Mouse (Mus musculus): ENCODE data around the gene Mfng. TPM values are rescaled to one million over a fixed set of nuclear protein-coding genes. Genes with fewer than 3 reads are reported as not detected.

The Mfng gene
- polyA plus RNA-seq, 1 experiment from 2014 or later = 7.2 TPM

DNA sequence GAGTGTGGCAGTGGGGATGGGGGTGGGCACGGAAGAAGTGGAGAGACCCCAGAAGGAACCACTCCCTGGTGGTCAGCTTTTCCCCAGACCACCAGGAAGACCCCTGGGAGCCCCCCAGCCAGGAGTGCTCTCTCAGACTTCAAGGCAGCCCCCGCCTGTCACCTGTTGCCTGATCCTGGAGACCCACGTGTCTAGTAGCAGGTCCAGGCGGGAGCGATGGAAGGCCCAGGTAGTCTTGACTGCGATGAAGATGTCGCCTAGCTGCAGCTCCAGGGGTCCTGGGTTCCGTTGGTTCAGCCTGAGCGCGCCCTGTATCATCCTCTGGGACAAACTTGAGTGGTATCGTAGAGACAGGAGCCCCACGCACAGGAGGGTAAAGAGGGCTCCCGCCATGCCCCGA, 419 bp downstream of the Mfng start:
- Histone ChIP-seq H3K4me2 (peak overlapping the region; percentile 79), H3K9ac (peak overlapping the region; percentile 71), H3K4me1 (replicated peaks) (peaks cover 32% of the 10 kb centered on the region), H3K4me3 (replicated peaks) (peak overlapping the region; percentile 55), H3K9me3 (replicated peaks) (peaks cover 8% of the 10 kb centered on the region), H3K36me3 (peaks cover 18% of the 10 kb centered on the region), H3K27ac (peak overlapping the region; percentile 29; the same call in 1 of the 2 replicates), H3K27me3 (no peaks in the 10 kb centered on the region)
- ATAC-seq (ENCODE audit: low read depth) = peak; percentile 14; the same call in 1 of the 2 replicates
- DNase-seq = no peak
- WGBS (ENCODE audit: insufficient replicate concordance) = 10% methylated on average over 14 of the region's 14 CpGs

GRCm38 (mm10) chr15:78772368-78772763, 909 bp downstream of the Mfng start:
- Histone ChIP-seq H3K4me2 (peak overlapping the region; percentile 79), H3K27ac (0 out of 2 replicates have a peak overlapping the region, but pooled peaks have one; percentile 36), H3K36me3 (peaks cover 18% of the 10 kb centered on the region), H3K4me3 (replicated peaks) (peak overlapping the region; percentile 55), H3K4me1 (replicated peaks) (peaks cover 32% of the 10 kb centered on the region), H3K9ac (peak overlapping the region; percentile 71; the same call in 1 of the 2 replicates), H3K9me3 (replicated peaks) (peaks cover 8% of the 10 kb centered on the region), H3K27me3 (no peaks in the 10 kb centered on the region)
- peak; percentile 35; the same call in 1 of the 2 replicates for ATAC-seq (ENCODE audit: low read depth)
- no peak for DNase-seq
- 6% methylated on average over 4 of the region's 4 CpGs for WGBS (ENCODE audit: insufficient replicate concordance)

DNA sequence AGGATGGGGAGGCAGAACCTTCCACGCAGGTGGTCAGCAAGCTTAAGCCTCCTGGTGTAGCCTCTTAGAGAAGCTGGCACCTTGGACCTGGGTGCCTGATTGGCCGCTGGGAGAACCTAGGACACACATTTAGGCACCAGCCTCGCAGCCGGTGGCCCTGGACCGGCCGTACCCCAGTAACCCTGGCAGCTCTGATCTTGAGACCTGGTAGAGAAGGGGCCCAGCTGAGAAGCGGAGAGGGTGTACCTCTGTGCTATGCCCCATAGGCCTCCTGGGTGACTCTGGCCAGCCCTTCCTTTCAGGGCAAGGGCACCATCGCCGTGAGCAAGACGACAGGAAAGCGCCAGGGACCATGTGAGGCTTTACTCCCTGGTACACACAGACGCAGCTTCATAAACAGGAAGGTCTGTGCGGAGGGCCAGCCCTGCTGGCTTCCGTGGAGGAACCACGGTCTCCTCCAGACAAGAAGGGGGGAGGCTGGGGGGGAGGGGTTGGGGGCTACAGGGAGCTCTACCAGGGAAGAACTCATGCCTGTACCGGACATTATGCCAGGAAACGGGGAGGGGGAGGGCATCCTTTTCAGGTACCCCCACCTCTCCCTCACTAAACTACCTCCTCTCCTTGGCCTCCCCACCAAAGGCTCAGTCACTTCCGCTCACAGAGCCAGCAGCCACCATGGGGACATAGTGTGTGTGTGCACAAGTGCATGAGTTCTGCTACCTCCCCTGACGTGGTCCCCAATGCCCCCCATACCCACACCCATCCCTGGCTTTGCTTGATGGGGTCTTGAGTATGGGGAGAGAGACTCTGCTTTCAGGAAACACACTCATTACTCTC, 1.5 kb downstream of the Mfng start:
- 23% methylated on average over 19 of the region's 19 CpGs for WGBS (ENCODE audit: insufficient replicate concordance)
- Histone ChIP-seq H3K9ac (peak overlapping the region; percentile 71; the same call in 1 of the 2 replicates), H3K27ac (0 out of 2 replicates have a peak overlapping the region, but pooled peaks have one; percentile 36), H3K9me3 (replicated peaks) (peaks cover 8% of the 10 kb centered on the region), H3K36me3 (peaks cover 18% of the 10 kb centered on the region), H3K4me3 (replicated peaks) (peak overlapping the region; percentile 55), H3K4me1 (replicated peaks) (peaks cover 32% of the 10 kb centered on the region), H3K27me3 (no peaks in the 10 kb centered on the region), H3K4me2 (peak overlapping the region; percentile 79)
- DNase-seq = no peak
- ATAC-seq (ENCODE audit: low read depth) = peak; percentile 27; the same call in 1 of the 2 replicates

GRCm38 (mm10) chr15:78770983-78771355, 2.3 kb downstream of the Mfng start:
- H3K9me3 ChIP-seq (replicated peaks) = peaks cover 8% of the 10 kb centered on the region
- peaks cover 11% of the 10 kb centered on the region for H3K36me3 ChIP-seq
- WGBS (ENCODE audit: insufficient replicate concordance) = 53% methylated on average over 5 of the region's 5 CpGs
- H3K27me3 ChIP-seq = no peaks in the 10 kb centered on the region
- H3K4me1 ChIP-seq (replicated peaks) = peaks cover 32% of the 10 kb centered on the region
- H3K4me3 ChIP-seq (replicated peaks) = 0 out of 2 replicates have a peak overlapping the region, but pooled peaks have one; percentile 55
- DNase-seq (no peak), ATAC-seq (ENCODE audit: low read depth) (no peak)
- peak overlapping the region; percentile 79 for H3K4me2 ChIP-seq
- H3K9ac ChIP-seq = no peak overlapping the region
- no peak overlapping the region for H3K27ac ChIP-seq

DNA sequence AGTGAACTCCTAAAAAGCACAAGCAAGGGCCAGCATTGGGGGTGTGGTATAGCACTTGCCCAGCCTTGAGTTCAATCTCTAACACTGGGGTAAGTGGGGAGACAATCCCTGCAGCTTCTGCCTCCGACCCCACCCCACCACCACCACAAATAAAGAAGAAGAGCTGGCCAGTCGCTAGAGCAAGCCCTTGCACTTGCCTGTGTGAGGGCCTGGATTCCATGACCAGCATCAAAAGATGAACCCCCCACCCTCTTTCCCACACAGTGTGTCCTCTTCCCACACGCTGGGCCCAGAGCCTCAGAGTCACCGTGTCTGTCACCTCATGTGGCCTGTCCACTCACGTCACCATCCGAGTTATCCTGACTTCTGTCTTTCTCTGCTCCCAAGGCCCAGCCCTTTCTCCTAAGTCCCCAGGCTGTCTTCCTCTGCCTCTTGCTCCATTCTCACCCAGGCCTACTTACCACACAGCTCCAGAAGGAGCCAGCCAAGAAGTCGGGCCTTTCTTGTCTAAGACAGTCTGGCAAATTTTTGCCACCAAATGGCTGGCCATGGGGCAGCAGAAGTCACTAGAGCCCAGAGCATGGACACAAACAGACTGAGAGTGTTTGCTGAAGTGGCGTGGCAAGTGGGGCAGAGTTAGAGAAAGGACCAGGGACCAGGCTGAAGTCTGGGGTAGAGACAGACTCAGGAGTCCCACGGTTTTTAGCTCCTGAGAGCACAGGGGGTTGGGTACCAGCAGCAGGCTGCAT, 2.9 kb downstream of the Mfng start:
- Histone ChIP-seq H3K4me2 (peak overlapping the region; percentile 79), H3K27ac (no peak overlapping the region), H3K27me3 (no peaks in the 10 kb centered on the region), H3K4me3 (replicated peaks) (no peak overlapping the region), H3K9ac (no peak overlapping the region), H3K4me1 (replicated peaks) (peaks cover 32% of the 10 kb centered on the region), H3K36me3 (peaks cover 8% of the 10 kb centered on the region), H3K9me3 (replicated peaks) (peaks cover 8% of the 10 kb centered on the region)
- WGBS (ENCODE audit: insufficient replicate concordance) = 61% methylated on average over 9 of the region's 9 CpGs
- no peak for ATAC-seq (ENCODE audit: low read depth)
- DNase-seq = no peak

GRCm38 (mm10) chr15:78769064-78769463, 4.2 kb downstream of the Mfng start:
- Histone ChIP-seq H3K4me1 (replicated peaks) (peaks cover 32% of the 10 kb centered on the region), H3K4me2 (no peak overlapping the region), H3K27ac (no peak overlapping the region), H3K4me3 (replicated peaks) (no peak overlapping the region), H3K9ac (no peak overlapping the region), H3K36me3 (peaks cover 8% of the 10 kb centered on the region), H3K27me3 (no peaks in the 10 kb centered on the region), H3K9me3 (replicated peaks) (peaks cover 8% of the 10 kb centered on the region)
- DNase-seq (no peak), ATAC-seq (ENCODE audit: low read depth) (no peak)
- 71% methylated on average over 4 of the region's 4 CpGs for WGBS (ENCODE audit: insufficient replicate concordance)

GRCm38 (mm10) chr15:78763704-78764103, 9.6 kb downstream of the Mfng start:
- H3K27ac ChIP-seq = no peak overlapping the region
- no peaks in the 10 kb centered on the region for H3K27me3 ChIP-seq
- no peak overlapping the region for H3K9ac ChIP-seq
- 84% methylated on average over 5 of the region's 5 CpGs for WGBS (ENCODE audit: insufficient replicate concordance)
- no peak for DNase-seq
- H3K9me3 ChIP-seq (replicated peaks) = no peaks in the 10 kb centered on the region
- H3K4me2 ChIP-seq = no peak overlapping the region
- peaks cover 3% of the 10 kb centered on the region; the same call in 1 of the 2 replicates for H3K36me3 ChIP-seq
- ATAC-seq (ENCODE audit: low read depth) = no peak
- H3K4me1 ChIP-seq (replicated peaks) = peaks cover 6% of the 10 kb centered on the region; the same call in 1 of the 2 replicates
- H3K4me3 ChIP-seq (replicated peaks) = no peak overlapping the region

GRCm38 (mm10) chr15:78763210-78763609, 10.1 kb downstream of the Mfng start:
- H3K27me3 ChIP-seq = no peaks in the 10 kb centered on the region
- H3K9me3 ChIP-seq (replicated peaks) = no peaks in the 10 kb centered on the region
- no peak overlapping the region for H3K4me3 ChIP-seq (replicated peaks)
- ATAC-seq (ENCODE audit: low read depth) (no peak), DNase-seq (no peak)
- H3K4me1 ChIP-seq (replicated peaks) = peaks cover 6% of the 10 kb centered on the region; the same call in 1 of the 2 replicates
- H3K9ac ChIP-seq = no peak overlapping the region
- no peak overlapping the region for H3K27ac ChIP-seq
- no peaks in the 10 kb centered on the region for H3K36me3 ChIP-seq
- WGBS (ENCODE audit: insufficient replicate concordance) = 58% methylated on average over 9 of the region's 10 CpGs
- H3K4me2 ChIP-seq = no peak overlapping the region

DNA sequence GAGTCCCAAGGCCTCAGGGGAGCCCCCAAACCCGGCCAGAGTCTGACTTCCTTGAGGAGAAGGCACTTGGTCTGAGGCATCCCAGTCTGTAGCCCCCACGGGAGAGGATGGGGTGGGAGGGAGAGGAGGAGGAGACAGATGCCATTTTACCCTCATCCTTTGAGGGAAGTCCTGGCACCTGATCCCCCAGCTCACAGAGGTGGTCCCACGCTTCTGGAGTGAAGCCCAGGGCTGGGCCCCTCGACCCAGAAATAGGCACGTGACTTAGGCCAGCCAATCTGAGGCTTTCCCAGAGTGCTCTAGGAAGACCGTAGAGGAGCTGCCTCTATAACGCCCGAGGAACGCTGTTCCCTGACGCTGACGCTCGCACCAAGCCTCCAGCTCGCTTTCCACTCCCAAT, 12.2 kb downstream of the Mfng start:
- 68% methylated on average over 13 of the region's 13 CpGs for WGBS (ENCODE audit: insufficient replicate concordance)
- no peak for ATAC-seq (ENCODE audit: low read depth)

GRCm38 (mm10) chr15:78758132-78758531, 15.1 kb downstream of the Mfng start:
- no peak for DNase-seq
- no peak overlapping the region for H3K4me2 ChIP-seq
- H3K4me3 ChIP-seq (replicated peaks) = no peak overlapping the region
- no peak overlapping the region for H3K27ac ChIP-seq
- no peak overlapping the region for H3K9ac ChIP-seq
- H3K4me1 ChIP-seq (replicated peaks) = no peaks in the 10 kb centered on the region
- no peaks in the 10 kb centered on the region for H3K9me3 ChIP-seq (replicated peaks)
- no peaks in the 10 kb centered on the region for H3K36me3 ChIP-seq
- 75% methylated on average over 6 of the region's 6 CpGs for WGBS (ENCODE audit: insufficient replicate concordance)
- ATAC-seq (ENCODE audit: low read depth) = no peak
- H3K27me3 ChIP-seq = no peaks in the 10 kb centered on the region

More for the DNA sequence above, 12.2 kb downstream of the Mfng start:
- H3K9ac ChIP-seq = no peak overlapping the region
- H3K4me3 ChIP-seq (replicated peaks) = no peak overlapping the region
- peaks cover 6% of the 10 kb centered on the region; the same call in 1 of the 2 replicates for H3K4me1 ChIP-seq (replicated peaks)
- no peaks in the 10 kb centered on the region for H3K36me3 ChIP-seq
- no peaks in the 10 kb centered on the region for H3K9me3 ChIP-seq (replicated peaks)
- DNase-seq = no peak
- H3K27me3 ChIP-seq = no peaks in the 10 kb centered on the region
- no peak overlapping the region for H3K4me2 ChIP-seq
- H3K27ac ChIP-seq = no peak overlapping the region
